Mouse (Mus musculus) c-Kit-positive CD71-positive TER-119-positive erythroid progenitor cells, embryonic 14.5 days (primary cell): ENCODE measurements around the gene S1pr4.

Experiments
- DNase-seq: peaks from one replicate; pipeline ENCODE4 v3.0.0-alpha.2; 2013; ENCODE audit warnings: low spot score

Gene S1pr4

DNA sequence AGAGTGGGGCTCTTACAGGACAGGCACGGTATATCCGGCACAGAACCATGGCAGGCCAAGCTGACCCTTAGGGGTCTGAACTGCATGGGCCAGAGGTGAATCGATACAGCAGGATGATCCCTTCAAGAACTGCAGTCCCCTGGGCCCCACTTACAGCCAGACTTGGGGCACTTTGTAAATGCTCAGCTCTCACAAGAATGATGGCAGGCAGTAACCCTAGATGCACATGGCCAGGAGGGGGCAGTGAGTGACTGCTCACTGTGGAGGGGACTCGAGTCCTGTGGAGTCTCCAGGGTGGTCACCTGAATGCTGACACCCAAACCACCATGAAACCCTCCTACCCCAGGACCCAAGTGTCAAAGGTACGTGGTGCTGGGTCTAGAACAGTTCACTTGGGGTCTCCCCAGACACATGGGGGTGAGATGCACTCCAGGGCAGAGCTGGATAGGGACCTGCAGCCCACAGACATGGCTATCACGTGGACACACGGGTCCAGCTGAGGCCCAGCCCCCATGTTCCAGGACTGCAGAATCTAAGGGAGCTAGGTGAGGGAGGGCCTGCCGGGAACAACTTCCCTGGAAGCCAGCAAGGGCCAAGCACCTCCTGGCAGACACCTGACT, 6.2 kb downstream of the S1pr4 start:
- DNase-seq: no peak

DNA sequence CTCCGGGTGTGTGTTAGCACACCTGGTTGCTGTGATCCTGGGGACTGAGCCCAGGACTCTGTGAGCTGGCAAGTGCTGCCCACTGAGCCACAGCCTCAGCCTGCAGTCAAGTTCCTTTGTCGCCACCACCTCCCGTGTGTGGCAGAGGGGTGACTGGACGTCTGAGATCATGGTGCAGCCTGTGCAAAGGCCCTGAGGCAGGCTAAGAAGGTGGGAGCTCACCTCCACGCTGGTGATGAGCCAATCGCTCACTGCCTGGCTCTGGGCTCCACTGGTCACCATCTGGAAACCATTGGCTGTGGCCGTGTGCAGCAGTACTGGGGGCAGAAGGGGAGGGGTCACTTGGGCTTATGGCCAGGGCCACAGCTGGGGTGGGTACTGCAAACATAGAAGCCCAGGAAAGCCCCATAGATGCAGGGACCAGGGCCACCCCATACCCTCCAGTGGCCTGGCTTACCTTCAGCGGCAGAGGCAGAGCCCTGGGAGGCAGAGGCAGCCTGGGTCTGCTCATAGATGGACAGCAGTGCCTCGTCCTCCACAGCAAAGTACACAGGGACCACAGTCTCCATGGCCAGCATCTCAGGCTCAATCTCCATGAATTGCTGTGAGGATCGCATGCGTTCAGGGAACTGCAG, 7.2 kb downstream of the S1pr4 start:
- no peak for DNase-seq

DNA sequence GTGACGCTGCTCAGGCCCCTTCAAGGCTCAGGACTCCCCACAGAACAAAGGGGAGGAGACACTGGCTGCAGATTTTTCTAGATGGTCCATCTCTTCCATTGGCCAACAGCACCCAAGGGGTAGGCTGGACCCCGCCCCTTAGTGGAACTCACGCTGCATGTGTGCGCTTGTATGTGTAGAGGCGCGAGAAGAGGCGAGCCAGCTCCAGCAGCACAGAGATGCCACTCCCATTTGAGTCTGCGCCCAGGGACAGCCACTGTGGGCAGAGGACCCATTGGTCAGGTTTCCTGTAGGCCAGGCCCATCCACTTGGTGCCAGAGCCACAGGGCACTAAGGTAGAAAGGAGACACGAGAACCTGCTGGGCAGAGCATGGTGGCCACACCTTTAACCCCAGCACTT, 8.9 kb downstream of the S1pr4 start:
- no peak for DNase-seq

DNA sequence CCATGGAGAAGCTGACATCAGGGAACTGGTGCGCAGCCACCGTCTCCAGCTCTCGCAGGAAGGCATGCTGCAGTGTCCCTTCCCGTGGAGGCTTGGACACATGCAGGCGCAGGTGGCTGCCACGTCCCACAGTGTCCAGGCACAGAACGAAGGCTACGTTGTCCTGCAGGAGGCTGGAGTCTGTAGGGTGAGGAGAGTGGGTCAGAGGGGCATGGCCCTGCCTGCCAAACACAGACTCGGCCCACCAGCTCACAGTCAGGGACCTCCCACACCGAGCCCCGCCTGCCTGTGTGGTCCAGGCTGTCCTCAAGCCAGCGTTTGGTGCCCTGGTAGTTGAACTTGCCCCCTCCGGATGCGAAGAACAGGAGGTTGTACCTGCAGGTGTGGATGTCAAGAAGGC, 10.0 kb downstream of the S1pr4 start:
- DNase-seq: no peak

DNA sequence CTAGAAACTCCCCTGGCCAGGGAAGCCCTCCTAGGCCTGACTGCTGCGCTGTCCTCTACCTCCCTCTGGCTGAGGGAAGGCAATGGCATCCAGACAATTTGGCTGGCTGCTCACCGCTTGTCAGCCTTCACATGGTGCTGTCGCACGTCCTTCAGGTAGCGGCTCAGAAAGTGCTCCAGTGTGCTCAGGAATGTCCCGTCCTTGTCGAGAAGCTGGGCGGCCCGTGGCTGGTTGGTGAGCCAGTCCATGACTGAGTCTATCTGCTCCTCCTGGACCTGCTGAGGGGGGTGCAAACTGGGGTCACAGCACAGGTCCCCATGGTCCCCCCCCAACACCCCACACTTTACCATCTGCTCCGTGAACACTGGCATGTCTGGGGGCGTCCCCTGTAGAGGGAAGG, 11.9 kb downstream of the S1pr4 start:
- DNase-seq: no peak

DNA sequence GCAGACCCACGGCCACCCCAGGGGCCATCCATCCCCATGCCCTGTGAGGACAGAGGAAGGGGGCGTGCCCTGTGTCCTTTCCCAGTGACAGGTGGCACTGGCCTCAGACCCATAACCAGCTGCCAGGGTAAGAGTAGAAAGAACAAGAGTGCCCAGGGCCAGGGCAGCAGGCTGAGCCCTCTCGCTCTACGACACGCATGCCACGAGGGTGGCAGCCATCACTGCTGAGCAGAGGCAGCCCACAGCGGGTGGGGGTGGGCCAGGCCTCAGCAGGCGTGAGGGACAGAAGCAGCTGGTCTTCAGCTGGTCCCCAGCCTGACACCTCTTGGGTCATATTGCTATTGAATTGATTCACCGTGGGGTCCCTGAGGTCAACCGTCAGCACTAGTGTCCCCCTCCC, 13.4 kb downstream of the S1pr4 start:
- no peak for DNase-seq

DNA sequence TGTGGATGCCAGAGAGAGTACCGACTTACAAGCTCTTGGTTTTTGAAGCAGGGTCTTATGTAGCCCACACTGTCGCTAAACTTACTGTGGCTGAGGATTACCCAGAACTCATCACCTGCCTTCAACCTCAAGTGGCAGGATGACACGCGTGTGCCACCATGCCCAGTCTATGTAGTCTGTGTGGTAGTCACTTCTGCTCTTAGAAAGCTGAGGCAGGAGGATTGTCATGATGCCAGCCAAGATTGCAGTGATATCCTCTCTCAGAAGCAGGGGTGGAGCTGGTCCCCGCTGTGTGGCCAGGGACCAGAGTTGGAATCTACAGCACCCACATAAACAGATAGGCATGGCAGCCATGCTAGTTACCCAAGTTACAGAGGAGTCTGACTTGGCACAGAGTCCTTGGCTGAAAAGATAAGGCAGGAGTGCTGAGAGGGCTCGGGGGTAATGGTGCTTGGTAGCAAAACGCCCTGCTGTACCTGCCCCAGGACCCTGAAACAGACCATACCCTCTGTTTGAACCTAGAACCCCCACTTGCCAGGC, 14.4 kb downstream of the S1pr4 start:
- no peak for DNase-seq

DNA sequence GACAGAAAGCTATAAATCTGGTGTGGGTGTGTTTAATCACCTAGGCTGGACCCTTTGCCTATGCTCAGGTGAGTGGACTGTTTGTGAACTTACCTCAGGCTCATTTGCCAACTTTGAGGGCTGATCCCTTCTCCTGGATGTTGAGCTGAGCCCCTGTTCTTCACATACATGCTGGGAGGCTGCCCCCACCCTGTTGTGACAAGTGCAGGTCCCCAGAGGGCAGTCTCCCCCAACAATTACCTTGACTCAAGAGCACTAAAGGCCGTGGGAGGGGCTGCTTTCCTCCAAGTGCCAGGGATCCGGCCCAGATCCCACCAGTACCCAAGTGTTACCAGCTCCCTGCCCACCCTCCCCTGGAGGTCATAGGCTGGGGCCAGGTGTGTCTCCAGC, 14.9 kb downstream of the S1pr4 start:
- no peak for DNase-seq

DNA sequence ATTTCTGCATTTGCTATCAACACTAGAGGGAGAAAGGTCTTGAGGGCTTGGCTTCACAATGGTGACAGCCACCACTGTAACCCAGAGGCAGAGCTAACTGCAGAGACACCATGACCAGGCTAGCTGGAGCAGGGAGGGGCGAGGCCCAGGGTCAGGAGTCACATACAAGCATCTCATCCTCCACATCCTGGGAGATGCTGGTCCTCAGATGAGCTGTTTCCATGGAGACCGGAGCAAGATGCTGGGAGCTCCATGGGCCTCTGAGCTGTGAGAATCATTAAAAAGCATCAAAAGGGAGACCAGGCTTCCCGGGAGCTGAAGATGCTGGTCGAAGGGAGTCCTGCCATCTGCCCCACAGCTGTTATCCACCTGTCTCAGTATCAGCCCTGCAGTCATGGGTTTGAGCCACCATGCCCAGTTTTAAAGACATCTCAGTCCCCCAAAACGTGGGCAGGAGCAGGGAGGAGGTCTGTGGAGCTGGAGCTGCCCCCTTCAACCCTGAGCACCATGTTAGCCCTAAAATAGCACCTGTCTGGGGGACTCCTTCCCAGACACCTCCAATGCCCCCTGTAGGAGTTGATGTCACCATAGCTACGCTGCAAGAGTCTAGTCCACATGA, 15.4 kb downstream of the S1pr4 start:
- DNase-seq: no peak

DNA sequence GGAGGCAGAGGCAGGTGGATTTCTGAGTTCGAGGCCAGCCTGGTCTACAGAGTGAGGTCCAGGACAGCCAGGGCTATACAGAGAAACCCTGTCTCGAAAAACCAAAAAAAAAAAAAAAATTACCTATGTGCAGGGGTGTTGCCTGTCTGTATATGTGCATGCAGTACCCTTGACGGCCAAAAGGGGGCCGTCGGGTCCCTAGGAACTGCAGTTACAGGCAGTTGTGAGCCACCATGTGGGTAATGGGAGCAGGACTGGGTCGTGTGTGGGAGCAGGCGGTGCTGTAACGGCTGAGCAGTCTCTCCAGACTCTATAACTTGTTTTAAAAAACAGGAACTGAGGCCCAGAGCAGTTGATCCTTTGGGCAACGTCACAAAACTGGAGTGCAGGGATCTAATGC, 15.9 kb downstream of the S1pr4 start:
- peak; percentile 51 for DNase-seq

DNA sequence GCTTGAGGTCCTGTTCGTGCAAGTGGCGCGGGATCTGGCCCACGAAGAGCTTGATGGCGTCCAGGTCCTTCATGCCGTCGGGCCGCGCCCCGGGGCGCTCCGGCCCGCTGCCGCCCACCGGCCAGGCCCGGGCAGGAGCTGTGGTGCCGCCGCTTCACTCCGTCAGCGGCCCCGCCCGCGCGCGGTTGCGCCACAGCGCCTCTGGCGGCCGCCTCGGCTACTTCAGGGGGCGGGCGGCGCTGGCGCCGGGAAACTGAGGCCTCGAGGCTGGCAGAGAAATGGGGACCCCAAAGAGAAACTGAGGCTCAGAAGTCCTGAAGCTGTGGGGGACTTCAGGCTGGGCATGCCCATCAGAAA, 17.4 kb downstream of the S1pr4 start, which contains the start of gene Celf5:
Gene Celf5, minus strand, starts transcription at position 177 of the 357 bp plus-strand sequence.
- DNase-seq: no peak

DNA sequence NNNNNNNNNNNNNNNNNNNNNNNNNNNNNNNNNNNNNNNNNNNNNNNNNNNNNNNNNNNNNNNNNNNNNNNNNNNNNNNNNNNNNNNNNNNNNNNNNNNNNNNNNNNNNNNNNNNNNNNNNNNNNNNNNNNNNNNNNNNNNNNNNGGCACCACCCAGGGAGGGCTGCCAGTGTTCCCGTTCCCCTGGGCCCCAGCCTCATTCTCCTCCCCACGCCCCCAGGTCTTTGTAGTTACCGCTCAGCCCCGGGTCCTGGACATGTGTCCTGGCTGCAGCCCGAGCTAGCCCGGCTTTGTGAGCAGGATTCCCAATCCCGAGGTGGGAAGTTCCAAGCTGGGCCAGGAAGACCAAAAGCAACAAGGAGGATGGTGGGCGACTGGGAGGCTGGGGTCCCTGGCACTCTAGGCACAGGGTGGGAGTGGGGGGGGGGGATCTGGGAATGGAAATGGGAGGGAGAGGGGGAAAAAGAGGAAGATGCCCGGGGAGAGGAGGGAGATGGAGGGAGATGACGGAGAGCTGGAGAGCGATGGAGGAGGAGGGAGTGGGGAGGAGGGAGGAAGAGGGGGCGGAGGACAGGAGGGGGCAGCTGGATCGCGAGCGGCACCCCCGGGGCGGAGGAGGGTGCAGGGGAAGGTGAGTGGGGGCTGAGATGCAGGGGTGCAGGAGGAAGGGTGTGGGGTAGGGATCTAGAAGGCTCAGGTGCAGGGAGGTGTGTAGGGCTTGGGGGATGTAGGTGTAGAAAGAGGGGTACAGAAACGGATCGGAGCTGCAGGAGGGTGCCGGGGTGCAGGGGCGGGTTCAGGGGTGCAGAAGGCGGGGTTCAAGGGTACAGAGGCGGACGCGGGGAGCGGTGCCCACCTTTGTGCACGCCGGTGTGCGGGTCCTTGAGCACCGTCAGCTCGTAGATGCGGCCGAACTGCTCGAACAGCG, 18.1 kb downstream of the S1pr4 start:
- DNase-seq: no peak

DNA sequence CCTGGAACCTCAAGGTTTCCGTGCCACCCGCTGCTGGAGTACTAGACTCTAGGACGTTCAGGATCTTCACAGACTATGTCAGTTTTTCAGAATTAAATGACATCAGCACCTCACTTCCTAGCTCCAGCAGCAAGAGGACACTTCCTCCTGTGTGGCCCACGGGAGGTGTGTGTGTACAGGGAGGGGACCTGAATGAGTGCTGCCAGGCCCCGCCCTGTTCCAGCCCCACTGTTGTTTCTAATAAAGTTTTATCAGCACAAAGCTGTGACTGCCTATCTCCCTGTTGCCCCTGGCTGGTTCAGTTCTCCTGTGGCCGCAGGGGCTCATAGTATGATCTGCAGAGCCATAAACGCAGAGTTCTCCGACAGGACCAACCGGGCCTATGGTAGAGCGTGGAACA, 25.5 kb downstream of the S1pr4 start:
- DNase-seq: no peak

DNA sequence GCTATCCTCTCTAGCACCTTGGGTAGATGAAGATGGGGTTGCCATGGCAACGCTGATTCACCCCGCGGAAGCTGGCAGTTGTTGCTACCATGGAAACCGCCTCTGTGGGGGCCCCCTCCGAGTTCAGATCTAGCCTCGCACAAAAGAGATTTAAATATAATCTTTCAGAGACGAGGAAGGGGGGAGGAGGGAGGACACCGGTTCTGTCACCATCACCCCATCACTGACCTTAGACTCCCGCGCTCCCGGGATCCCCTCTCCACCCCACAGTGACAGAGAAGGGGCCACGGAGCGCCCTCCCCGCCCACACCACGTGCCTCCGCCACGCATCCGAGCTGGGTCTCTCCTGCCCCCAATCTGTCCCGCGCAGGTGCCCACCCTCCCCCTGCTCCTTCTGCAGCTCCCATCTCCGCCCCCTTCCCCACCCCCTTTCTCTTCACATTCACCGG, 26.9 kb downstream of the S1pr4 start:
- no peak for DNase-seq

DNA sequence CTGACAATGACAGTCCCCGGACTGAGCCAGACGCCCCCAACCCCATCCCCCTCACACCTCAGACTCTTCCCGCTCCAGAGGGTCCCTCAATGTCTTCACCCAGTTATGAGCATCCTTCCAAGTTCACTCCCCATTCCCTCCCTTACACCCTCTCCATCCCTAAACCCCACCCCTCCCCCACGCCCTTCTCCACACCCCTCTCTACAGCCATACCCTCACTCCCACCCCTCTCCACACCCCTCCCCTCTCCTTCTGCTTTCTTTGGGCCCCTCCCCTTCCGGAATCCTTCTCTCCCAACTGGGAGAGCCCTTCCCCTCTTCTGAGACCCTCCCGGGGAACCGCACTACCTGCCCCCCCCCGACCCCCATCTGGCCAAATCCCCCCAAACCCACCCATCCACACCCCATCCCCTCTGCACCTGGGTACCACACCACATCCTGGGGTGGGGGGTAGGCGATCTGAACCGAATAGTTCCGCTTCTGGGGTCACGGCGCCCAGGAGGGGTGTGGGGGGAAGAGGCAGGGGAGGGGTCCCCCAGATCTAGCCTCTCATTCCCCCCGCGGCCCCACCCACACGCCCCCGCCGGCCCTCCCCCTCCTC, 27.4 kb downstream of the S1pr4 start:
- DNase-seq: no peak

DNA sequence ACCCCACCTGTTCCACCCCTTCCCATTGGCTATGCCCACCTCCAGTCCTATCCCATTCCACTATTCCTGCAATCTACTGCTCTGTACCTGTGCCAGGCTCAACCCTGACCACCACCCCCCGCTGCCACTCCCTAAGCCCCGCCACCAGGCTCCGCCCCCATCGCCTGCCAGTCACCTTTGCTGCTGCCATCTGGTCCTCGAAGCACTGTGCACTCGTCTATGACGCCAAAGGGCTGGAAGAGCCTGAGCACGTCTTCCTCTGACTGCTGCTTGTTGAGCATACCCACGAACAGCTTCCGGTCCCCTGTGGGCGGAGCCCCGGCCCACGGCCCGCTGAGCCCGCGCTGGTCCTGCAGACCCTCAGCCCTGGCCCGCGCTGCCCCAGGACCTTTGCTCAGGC, 29.5 kb downstream of the S1pr4 start:
- no peak for DNase-seq

DNA sequence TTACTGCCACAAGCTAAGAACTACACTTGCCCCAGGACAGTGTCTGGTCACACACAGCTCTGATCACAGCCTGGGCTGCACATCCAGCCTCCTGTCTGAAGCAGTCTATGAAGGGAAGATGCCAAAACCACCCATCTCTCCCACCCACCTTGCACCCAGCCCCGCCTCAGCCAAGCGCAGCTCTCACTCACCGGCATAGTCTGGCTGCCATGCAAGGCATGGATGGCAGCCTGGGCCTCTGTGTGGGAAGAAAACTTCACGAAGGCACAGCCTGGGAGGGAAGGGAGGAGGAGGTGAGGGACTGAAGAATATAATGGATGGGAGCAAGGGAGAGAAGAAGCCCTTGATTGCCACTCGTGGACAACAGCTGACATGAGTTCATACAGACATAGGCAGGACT, 30.7 kb downstream of the S1pr4 start:
- DNase-seq: no peak

DNA sequence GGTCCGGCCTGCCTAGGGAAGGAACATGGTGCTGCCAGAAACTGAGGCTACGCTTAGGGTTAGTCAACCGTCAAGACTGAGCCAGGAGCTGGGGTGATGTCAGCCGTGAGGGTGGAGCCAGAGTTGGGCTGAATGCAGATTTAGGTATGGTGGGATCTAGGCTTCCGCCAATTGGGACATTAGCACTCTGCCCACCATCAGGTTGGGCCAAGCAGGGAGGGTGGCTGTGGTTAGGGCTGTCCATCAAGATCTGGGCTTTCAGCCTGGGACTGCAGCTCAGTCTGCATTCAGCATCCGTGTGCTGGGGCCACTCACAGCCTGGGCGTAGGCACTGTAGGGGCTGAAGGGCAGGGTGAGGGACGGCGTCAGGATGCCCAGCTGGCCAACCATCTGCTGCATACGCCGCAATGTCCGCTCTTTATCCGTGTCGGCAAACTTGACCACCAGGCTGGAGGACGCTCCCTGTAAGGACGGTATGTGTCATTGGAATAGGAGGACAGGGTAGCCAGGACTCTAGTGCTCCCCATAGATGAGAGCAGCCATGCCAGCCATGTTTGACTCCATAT, 32.2 kb downstream of the S1pr4 start:
- DNase-seq: no peak

DNA sequence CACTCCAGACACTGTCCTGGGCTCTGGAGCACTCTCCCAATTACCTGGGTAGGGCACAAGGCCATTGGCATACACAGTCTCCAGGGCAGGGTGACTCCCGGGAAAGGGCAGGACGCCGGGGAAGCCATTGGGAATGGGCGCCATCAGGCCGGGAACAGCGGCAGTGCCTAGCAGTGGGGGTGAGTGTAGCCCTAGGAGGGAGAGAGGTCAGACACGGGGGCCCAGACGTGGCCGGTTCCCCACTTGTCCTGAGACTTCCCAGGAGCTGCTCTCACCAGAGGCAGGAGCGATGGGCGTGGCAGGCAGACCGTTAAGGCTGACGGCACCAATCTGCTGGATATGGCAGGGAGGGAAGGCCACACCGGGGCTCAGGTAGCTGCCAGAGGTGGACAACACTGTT, 33.1 kb downstream of the S1pr4 start:
- no peak for DNase-seq

DNA sequence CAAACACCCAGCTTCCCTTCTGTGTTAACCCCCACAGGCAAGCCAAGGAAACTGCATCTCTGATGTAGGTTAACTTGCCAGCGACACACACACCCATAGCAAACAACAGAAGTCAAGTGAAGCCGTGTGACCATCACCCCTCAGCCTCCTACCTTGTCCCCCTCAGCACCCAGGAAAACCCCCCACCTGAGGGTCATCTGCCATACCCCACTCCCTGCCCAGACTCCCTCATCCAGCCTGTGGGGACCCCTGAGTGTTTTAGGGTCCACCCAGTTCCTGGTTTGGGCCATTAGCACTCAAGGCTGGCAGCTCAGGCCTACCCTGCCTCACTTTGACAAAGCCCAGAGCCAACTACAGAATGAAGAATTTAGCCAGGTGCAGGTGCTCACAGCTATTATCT, 33.9 kb downstream of the S1pr4 start:
- DNase-seq: no peak

DNA sequence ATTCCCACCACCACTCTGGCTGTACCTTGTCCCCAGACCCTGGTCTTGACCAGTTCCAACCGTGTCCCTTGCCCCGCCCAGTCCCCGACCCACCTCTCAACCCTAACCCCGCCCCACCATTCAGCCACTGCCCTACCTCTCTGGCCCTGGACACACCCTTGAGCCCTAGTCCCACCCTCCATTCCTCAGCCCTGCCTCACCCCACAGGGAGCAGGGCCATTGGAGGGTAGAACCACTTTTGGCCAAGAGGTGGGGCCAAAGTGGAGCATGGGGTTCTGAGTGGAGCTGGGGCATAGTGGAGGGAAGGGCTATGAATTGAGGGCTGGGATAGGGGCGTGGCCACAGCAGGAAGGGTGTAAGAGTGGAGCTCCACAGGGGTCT, 34.7 kb downstream of the S1pr4 start:
- no peak for DNase-seq
